ENCODE assay signal across 21 mouse cellular contexts in genomic region chr9:68083341-68083740, GRCm38 (mm10).
"Had no signal": no experiment of that assay in that cellular context is flagged by ENCODE, and none has a peak within 500 bp of the region (broad histone marks: within the 10 kb centered on the region; RNA-seq: fewer than 3 reads in every experiment).

No protein-coding gene starts in this region.

- H3K4me2 ChIP-seq: limb, embryonic 13.5 days; liver, embryonic 12.5 days; liver, embryonic 15.5 days; lung, embryonic 15.5 days; midbrain, embryonic 12.5 days had no signal

- DNase-seq: liver; lung, adult 18-20 months; right cerebral cortex, adult 18-20 months; right cerebral cortex, postnatal 14 days; right cerebral cortex, postnatal 4 days; thymus, adult 2 months; thymus, postnatal 14 days; thymus, postnatal 4 days had no signal

- H3K27me3 ChIP-seq: limb, embryonic 13.5 days; liver, embryonic 12.5 days; liver, embryonic 15.5 days; lung, embryonic 15.5 days; midbrain, embryonic 12.5 days had no signal

- H3K9me3 ChIP-seq: limb, embryonic 10.5 days; limb, embryonic 13.5 days; liver, embryonic 12.5 days; liver, embryonic 15.5 days; lung, embryonic 15.5 days; midbrain, embryonic 12.5 days had no signal

- H3K4me3 ChIP-seq: limb, embryonic 10.5 days; limb, embryonic 13.5 days; liver, embryonic 12.5 days; liver, embryonic 15.5 days; lung, embryonic 15.5 days; midbrain, embryonic 12.5 days; myocyte had no signal

- H3K27ac ChIP-seq: hindbrain, postnatal 0 days; limb, embryonic 10.5 days; limb, embryonic 13.5 days; liver, embryonic 12.5 days; liver, embryonic 15.5 days; lung, embryonic 15.5 days; macrophage; midbrain, embryonic 12.5 days; stomach, postnatal 0 days had no signal

- H3K36me3 ChIP-seq: limb, embryonic 10.5 days; limb, embryonic 13.5 days; liver, embryonic 12.5 days; liver, embryonic 15.5 days; lung, embryonic 15.5 days; midbrain, embryonic 12.5 days had no signal

- H3K4me1 ChIP-seq: limb, embryonic 10.5 days; limb, embryonic 13.5 days; liver, embryonic 12.5 days; liver, embryonic 15.5 days; lung, embryonic 15.5 days; midbrain, embryonic 12.5 days had no signal

- H3K9ac ChIP-seq: limb, embryonic 13.5 days; liver, embryonic 12.5 days; liver, embryonic 15.5 days; lung, embryonic 15.5 days; midbrain, embryonic 12.5 days had no signal

- ATAC-seq: hindbrain, postnatal 0 days; inflammation-experienced regulatory T-cells, adult 6 months; intestine, embryonic 16.5 days; liver, embryonic 12.5 days; midbrain, embryonic 16.5 days had no signal
